Mouse (Mus musculus): ENCODE results near the gene Thsd4. TPM values are rescaled to one million over a fixed set of nuclear protein-coding genes. Genes with fewer than 3 reads are reported as not detected.

The Thsd4 gene
- polyA plus RNA-seq (2012; rRNA removed; ENCODE audit: low replicate concordance): 2.6 and 15.9 TPM in 2 replicates

GRCm38 (mm10) chr9:60521806-60522264, at the start of gene Thsd4:
Gene Thsd4 (minus strand): TSS chr9:60522046.

GRCm38 (mm10) chr9:59960559-59960958, 561.3 kb downstream of the Thsd4 start, which contains the start of gene Nr2e3:
Gene Nr2e3 (minus strand): TSS chr9:59960659.

Other genes with a start within 250 kb of the Thsd4 start
- gene Lrrc49, start 166.1 kb upstream of the Thsd4 start, polyA plus RNA-seq (2012; rRNA removed; ENCODE audit: low replicate concordance): 3.4 and 9.7 TPM in 2 replicates
- 1.8 and 6.2 TPM in 2 replicates for gene Larp6, start 190.9 kb upstream of the Thsd4 start, polyA plus RNA-seq (2012; rRNA removed; ENCODE audit: low replicate concordance)